Mouse (Mus musculus) C2C12 (cell line): ENCODE data around the gene Optn. TPM values are rescaled to one million over a fixed set of nuclear protein-coding genes. Genes with fewer than 3 reads are reported as not detected.
"Not testable (repeated sequence)": the region's sequence is repeated elsewhere in the genome, so short reads cannot be mapped to it uniquely, and the experiment has no call there.

Experiments
- H3K27me3 ChIP-seq: one replicate; pipeline ENCODE4 v1.6.1; 2011; ENCODE audit not compliant: control insufficient read depth, insufficient read depth, insufficient read length
- H3K36me3 ChIP-seq: one replicate; pipeline ENCODE4 v1.6.1; 2011; ENCODE audit not compliant: control insufficient read depth, insufficient read depth
- H3K4me3 ChIP-seq: one replicate; pipeline ENCODE4 v1.5.1; 2011; ENCODE audit warnings: mild to moderate bottlenecking, control low read depth; ENCODE audit not compliant: poor library complexity, insufficient read depth, severe bottlenecking
- H3K79me2 ChIP-seq: one replicate; pipeline ENCODE4 v1.6.1; 2011; ENCODE audit not compliant: control insufficient read depth, insufficient read depth
- H3K79me3 ChIP-seq: one replicate; pipeline ENCODE4 v1.6.1; 2011; ENCODE audit warnings: low read depth, control low read depth
- H3ac ChIP-seq: one replicate; pipeline ENCODE3; 2011; ENCODE audit warnings: low read depth; ENCODE audit not compliant: control insufficient read depth, insufficient read length
- CEBPB ChIP-seq: IDR thresholded peaks from one replicate; pipeline ENCODE4 v1.6.1; 2011; ENCODE audit warnings: low read depth, mild to moderate bottlenecking, control low read depth, moderate library complexity
- CTCF ChIP-seq: IDR thresholded peaks from one replicate; pipeline ENCODE4 v1.5.1; 2011; ENCODE audit not compliant: control insufficient read depth, insufficient read depth, insufficient read length
- FOSL1 ChIP-seq: IDR thresholded peaks from one replicate; pipeline ENCODE4 v1.8.0; 2011; ENCODE audit warnings: mild to moderate bottlenecking, low read length; ENCODE audit not compliant: poor library complexity, insufficient read depth, severe bottlenecking
- MAX ChIP-seq: IDR thresholded peaks from one replicate; pipeline ENCODE4 v1.6.1; 2011; ENCODE audit warnings: mild to moderate bottlenecking, control low read depth
- MYOD1 ChIP-seq: IDR thresholded peaks from one replicate; pipeline ENCODE4 v1.6.1; 2011; ENCODE audit warnings: low read depth; ENCODE audit not compliant: control insufficient read depth, insufficient read length
- MYOG ChIP-seq: IDR thresholded peaks from one replicate; pipeline ENCODE4 v1.6.1; 2011; ENCODE audit not compliant: control insufficient read depth, insufficient read length; ENCODE audit errors: extremely low read depth
- USF1 ChIP-seq: IDR thresholded peaks from one replicate; pipeline ENCODE4 v1.6.1; 2011; ENCODE audit warnings: low read depth, mild to moderate bottlenecking, control low read depth, moderate library complexity
- polyA plus RNA-seq: library from polyadenylated mRNA; unstranded; fragments of >200 nt; fragmentation: generic; extraction: Trizol; gene quantifications from one replicate; pipeline ENCODE4 v1.2.1, GENCODE M21; 2012; ENCODE audit warnings: missing spikeins

The Optn gene
- polyA plus RNA-seq, 1 experiment = 7.4 TPM

DNA sequence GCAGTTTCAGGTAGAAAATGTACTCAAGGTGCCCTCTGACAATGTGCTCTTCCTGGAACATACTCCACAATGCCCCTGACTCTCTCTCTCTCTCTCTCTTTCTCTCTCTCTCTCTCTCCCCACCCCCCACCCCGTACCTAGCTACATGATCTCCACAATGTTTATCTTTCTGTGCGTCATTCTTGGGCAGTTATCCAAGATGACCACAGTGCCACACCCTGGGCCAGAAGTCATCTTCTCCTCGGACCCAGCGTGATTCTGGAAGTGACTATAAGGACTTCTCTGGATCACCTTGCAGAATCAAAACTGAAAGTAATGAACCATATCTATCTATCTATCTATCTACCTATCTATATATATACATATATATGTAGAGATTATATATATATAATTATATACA lies 4.1 kb upstream of the Optn start:
- Histone ChIP-seq H3ac (no peak overlapping the region), H3K27me3 (no peaks in the 10 kb centered on the region), H3K79me3 (no peaks in the 10 kb centered on the region), H3K79me2 (peaks cover 1% of the 10 kb centered on the region), H3K36me3 (no peaks in the 10 kb centered on the region), H3K4me3 (no peak overlapping the region)
- no peak for TF ChIP-seq MYOD1
- no peak for TF ChIP-seq CTCF
- no peak for TF ChIP-seq CEBPB
- TF ChIP-seq MYOG = no peak
- TF ChIP-seq USF1 = no peak
- TF ChIP-seq MAX = no peak
- no peak for TF ChIP-seq FOSL1

DNA sequence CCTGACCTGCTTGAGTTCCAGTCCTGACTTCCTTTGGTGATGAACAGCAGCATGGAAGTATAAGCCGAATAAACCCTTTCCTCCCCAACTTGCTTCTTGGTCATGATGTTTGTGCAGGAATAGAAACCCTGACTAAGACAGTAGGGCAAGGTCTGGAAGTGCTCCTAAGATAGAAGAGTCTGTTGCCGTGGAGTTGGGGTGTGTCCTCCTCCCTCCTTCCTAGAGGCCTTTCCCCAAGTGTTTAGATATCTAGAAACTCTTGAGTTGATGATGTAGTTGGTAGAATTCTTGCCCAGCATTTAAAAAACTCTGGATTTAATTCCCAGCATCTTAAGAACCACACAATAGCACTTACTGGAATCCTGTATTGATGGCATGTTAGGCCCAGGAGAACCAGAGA lies 3.4 kb upstream of the Optn start:
- not testable (repeated sequence) for H3K4me3 ChIP-seq, H3K36me3 ChIP-seq, H3ac ChIP-seq, H3K27me3 ChIP-seq, H3K79me3 ChIP-seq, H3K79me2 ChIP-seq

- Histone ChIP-seq H3K79me3 (peaks cover 2% of the 10 kb centered on the region), H3K27me3 (no peaks in the 10 kb centered on the region), H3K36me3 (no peaks in the 10 kb centered on the region), H3K4me3 (no peak overlapping the region), H3ac (no peak overlapping the region), H3K79me2 (peaks cover 21% of the 10 kb centered on the region)
- no peak for TF ChIP-seq USF1
- no peak for TF ChIP-seq CEBPB
- no peak for TF ChIP-seq MAX
- no peak for TF ChIP-seq CTCF
- TF ChIP-seq FOSL1 = no peak
- no peak for TF ChIP-seq MYOG
- TF ChIP-seq MYOD1 = no peak
Measured at GRCm38 (mm10) chr2:5064247-5064646, 396 bp upstream of the Optn start.

GRCm38 (mm10) chr2:5062496-5063298 lies 1.2 kb downstream of the Optn start:
- Histone ChIP-seq H3K27me3 (no peaks in the 10 kb centered on the region), H3K4me3 (peak overlapping the region; percentile 44), H3K36me3 (no peaks in the 10 kb centered on the region), H3ac (no peak overlapping the region), H3K79me3 (peaks cover 2% of the 10 kb centered on the region), H3K79me2 (peaks cover 21% of the 10 kb centered on the region)
- TF ChIP-seq USF1 = no peak
- no peak for TF ChIP-seq CTCF
- TF ChIP-seq MAX = no peak
- TF ChIP-seq MYOD1 = no peak
- TF ChIP-seq CEBPB = no peak
- no peak for TF ChIP-seq MYOG
- no peak for TF ChIP-seq FOSL1

GRCm38 (mm10) chr2:5061133-5061708 lies 2.6 kb downstream of the Optn start:
- H3K79me2 ChIP-seq = peaks cover 21% of the 10 kb centered on the region
- H3ac ChIP-seq = no peak overlapping the region
- H3K36me3 ChIP-seq = no peaks in the 10 kb centered on the region
- TF ChIP-seq CTCF (no peak), MYOG (no peak), MYOD1 (no peak), USF1 (no peak), FOSL1 (no peak), CEBPB (no peak), MAX (no peak)
- no peaks in the 10 kb centered on the region for H3K27me3 ChIP-seq
- no peak overlapping the region for H3K4me3 ChIP-seq
- H3K79me3 ChIP-seq = peaks cover 2% of the 10 kb centered on the region

DNA sequence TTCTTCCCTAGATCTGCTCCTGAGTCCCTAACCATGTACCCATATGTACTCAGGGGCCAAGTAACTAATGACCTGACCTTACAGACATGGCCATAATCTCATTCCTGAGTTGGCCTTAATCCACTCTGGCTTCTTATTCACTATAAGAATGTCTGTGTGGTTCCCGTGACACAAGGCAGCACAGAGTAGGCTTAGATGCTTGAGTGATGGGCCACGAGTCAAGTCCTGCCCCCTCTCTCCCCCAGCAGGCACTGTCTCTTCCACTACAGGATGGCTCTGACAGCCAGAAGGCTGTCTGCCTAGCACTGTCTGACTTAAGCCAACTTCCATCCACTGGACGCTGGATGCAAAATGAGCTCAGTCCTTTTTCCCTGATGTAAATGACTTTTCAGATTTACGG lies 3.9 kb downstream of the Optn start:
- Histone ChIP-seq H3K79me3 (peaks cover 2% of the 10 kb centered on the region), H3K79me2 (peaks cover 21% of the 10 kb centered on the region)
- no peak for TF ChIP-seq MYOD1
- TF ChIP-seq CEBPB = no peak
- TF ChIP-seq USF1 = no peak

More for the DNA sequence above, 3.9 kb downstream of the Optn start:
- Histone ChIP-seq H3ac (no peak overlapping the region), H3K4me3 (no peak overlapping the region), H3K27me3 (no peaks in the 10 kb centered on the region), H3K36me3 (no peaks in the 10 kb centered on the region)
